ENCODE assay signal across 8 mouse cellular contexts in the genomic region with DNA sequence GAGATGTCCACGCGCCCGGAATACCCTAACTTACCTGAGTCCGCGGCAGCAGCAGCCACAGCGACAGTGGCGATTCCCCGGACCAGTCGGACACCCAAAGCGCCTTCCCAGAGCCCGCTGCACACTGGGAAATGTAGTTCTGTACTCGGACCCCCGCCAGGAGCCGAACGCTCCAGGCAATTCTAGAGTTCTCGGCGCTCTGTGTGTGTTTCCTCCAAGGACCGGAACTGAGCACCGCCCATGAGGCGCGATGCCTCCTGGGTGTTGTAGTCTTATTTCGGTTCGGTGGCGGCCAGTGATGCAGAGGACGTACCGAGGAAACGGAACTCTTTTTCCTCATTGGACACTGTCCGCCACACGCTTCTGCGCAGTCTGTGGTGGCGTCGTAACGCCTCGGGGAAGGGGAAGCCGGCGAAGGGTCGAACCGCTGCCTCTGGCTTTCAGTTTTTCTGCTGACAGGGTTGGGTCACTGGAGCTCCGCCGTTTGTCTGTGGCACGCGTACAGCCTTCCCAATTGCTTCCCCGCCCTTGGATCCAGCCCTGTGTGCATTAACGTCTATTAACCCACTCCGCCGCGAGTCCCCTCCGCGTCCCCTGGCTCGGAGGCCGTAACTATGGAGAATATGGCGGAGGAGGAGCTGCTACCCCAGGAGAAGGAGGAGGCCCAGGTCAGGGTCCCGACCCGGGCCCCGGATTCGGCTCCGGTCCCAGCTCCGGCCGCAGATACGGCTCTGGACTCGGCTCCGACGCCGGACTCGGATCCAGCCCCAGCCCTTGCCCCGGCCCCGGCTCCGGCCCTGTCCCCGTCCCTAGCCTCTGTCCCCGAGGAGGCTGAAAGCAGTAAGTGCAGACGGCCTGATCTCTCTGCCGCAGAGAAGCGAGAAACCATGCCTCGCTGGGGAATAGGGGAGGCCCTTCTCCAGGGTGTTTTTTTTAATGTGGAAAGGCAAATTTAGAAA. TPM values are rescaled to one million over a fixed set of nuclear protein-coding genes. Genes with fewer than 3 reads are reported as not detected.
DNase-seq lines count a peak whose midpoint lies in the region; ATAC-seq and TF ChIP-seq lines count a peak whose summit lies in the region.

Gene Swt1, minus strand, starts transcription at position 193 of the 959 bp plus-strand sequence.
Gene Trmt1l, plus strand, starts transcription at position 280 of the 959 bp plus-strand sequence.

- under 1% methylated on average over 74 of the region's 74 CpGs for WGBS in hindbrain, embryonic 13.5 days

- no peaks in the 10 kb centered on the region for H3K9me3 ChIP-seq in hindbrain, embryonic 13.5 days

- H3K9ac ChIP-seq in hindbrain, embryonic 13.5 days, result peak within 1 kb of the TSS; percentile 92

- H3K4me1 ChIP-seq in hindbrain, embryonic 13.5 days (replicated peaks), result peaks cover 24% of the 10 kb centered on the region

- TF ChIP-seq CTCF in Patski (IDR thresholded peaks at IDR 0.05), result no peak

- peak within 1 kb of the TSS; percentile 98 for H3K27ac ChIP-seq in hindbrain, embryonic 13.5 days

- in situ Hi-C loops in Patski (cut with MboI; ENCODE audit: low pct_unique_long_range_greater_than_20kb), result no loop called here

- peak within 1 kb of the TSS; percentile 79 for H3K4me3 ChIP-seq in hindbrain, embryonic 13.5 days

- POLR2A ChIA-PET in Patski (lab: Charles Lee), result interaction anchor here (0.6 to 0.8 kb wide), 2 partner anchors 10 to 40 kb away, joined by 3 to 5 read pairs; no protein-coding TSS in a partner anchor

- ATAC-seq in Patski, result peak; percentile 97
- peak; percentile 100 for ATAC-seq in hindbrain, embryonic 13.5 days (ENCODE audit: low FRiP score)

- H3K4me2 ChIP-seq in hindbrain, embryonic 13.5 days, result peak within 1 kb of the TSS; percentile 69

- H3K36me3 ChIP-seq in hindbrain, embryonic 13.5 days, result 0 out of 2 replicates have a peak, but pooled peaks cover 4% of the 10 kb centered on the region

- CTCF ChIA-PET in Patski (lab: Charles Lee), result interaction anchor here (1.5 kb wide), 1 partner anchor 31 kb away, joined by 3 read pairs; no protein-coding TSS in a partner anchor

- H3K27me3 ChIP-seq in Patski, result no peaks in the 10 kb centered on the region
- no peaks in the 10 kb centered on the region for H3K27me3 ChIP-seq in hindbrain, embryonic 13.5 days

- peak; percentile 94 for DNase-seq in Patski (ENCODE audit: low read depth, low spot score)
- peak; percentile 99 to 100 for DNase-seq in cerebellum, postnatal 14 days
- peak; percentile 96 to 98 for DNase-seq in frontal cortex, postnatal 14 days (ENCODE audit: low spot score in 2 of 2)
- peak; percentile 92 to 94 for DNase-seq in layer of hippocampus, postnatal 25 days (ENCODE audit: extremely low spot score in 1 of 2, low spot score in 1 of 2)
- DNase-seq in lung, postnatal 25 days (ENCODE audit: low spot score), result peak; percentile 99
- peak; percentile 99 for DNase-seq in retina, embryonic 14.5 days (ENCODE audit: low spot score)
- DNase-seq in thymus, postnatal 4 days, result peak; percentile 90

RNA-seq across cellular contexts. Expression of gene Swt1, which starts in this region (rescaled TPM):
- 23.2 TPM for polyA plus RNA-seq in Patski (2021)
- 20.6 and 22.7 TPM in 2 replicates for polyA plus RNA-seq in hindbrain, embryonic 13.5 days (2015; fragmentation: Nextera tagmentation; extraction: Ambion mirVana)
- 10 to 100 TPM; 11.8 to 12.3 TPM for total RNA-seq in layer of hippocampus, postnatal 25 days (2021)

RNA-seq across cellular contexts. Expression of gene Trmt1l, which starts in this region (rescaled TPM):
- 46.7 TPM for polyA plus RNA-seq in Patski (2021)
- 49.9 and 51.3 TPM in 2 replicates for polyA plus RNA-seq in hindbrain, embryonic 13.5 days (2015; fragmentation: Nextera tagmentation; extraction: Ambion mirVana)
- total RNA-seq in layer of hippocampus, postnatal 25 days (2021), result 10 to 100 TPM; 31.1 to 32.4 TPM

Comparison
In these comparisons a context has a peak if more than half of its experiments do, and no peak if none do; other contexts are left out.
1. Peak in every context shown above with its lines: DNase-seq, ATAC-seq, H3K4me3 ChIP-seq and H3K27ac ChIP-seq.